Mouse (Mus musculus): ENCODE measurements around the gene Atp6v1g1. TPM values are rescaled to one million over a fixed set of nuclear protein-coding genes. Genes with fewer than 3 reads are reported as not detected.

The Atp6v1g1 gene
- polyA plus RNA-seq, 3 experiments from 2014 or later = 197 to 241 (median 218) TPM

DNA sequence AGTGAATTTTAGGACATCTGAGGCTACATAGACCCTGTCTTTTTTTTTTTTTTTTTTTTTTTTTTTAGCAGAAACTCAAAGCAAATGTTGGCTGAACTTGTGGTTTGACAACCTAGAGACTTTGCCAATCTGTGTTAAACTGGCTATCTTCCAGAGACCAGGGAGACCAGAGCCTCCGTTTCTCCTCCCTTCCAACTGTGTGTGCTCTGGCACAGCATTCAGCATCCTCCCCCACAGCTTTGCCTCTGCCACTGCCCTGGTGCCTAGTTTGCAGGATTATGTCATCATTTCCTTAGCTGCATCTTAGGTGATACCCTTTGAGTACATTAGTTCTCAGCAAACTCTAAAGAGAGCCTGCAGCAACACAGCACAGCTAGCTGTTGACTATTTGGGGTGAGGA, 3.2 kb downstream of the Atp6v1g1 start:
- no peak for ATAC-seq

DNA sequence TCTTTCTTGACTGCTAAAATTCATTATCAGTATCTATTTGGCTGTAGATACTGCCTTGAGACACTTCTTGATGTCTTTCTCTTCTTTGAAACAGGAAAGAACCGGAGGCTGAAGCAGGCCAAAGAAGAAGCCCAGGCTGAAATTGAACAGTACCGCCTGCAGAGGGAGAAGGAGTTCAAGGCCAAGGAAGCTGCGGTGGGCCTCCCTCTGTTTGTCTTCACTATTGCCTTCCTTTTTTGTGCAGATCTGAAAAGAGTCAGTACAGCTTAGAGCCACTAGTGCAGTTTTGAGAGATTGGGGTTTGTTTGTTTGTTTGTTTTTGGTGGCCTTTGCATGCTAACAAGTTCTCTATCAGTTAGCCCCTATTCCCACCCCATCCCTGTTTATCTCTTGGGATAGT, 3.9 kb downstream of the Atp6v1g1 start:
- ATAC-seq = no peak

DNA sequence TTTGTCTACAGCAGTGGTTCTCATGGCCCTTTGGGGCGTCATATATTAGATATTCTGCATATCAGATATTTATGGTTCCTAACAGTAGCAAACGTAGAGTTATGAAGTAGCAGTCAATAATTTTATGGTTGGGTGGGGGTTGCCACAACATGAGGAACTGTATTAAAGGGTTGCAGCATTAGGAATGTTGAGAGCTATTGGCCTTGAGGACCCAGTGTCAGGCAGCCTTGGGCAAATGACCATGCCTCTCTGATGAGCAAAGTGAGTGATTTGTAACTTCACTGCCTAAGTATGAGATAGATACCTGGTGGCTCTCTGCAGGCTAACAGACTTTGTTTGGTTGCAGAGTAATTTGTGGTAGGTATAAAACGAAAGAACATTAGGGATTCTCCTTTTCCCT, 6.3 kb downstream of the Atp6v1g1 start:
- no peak for ATAC-seq

DNA sequence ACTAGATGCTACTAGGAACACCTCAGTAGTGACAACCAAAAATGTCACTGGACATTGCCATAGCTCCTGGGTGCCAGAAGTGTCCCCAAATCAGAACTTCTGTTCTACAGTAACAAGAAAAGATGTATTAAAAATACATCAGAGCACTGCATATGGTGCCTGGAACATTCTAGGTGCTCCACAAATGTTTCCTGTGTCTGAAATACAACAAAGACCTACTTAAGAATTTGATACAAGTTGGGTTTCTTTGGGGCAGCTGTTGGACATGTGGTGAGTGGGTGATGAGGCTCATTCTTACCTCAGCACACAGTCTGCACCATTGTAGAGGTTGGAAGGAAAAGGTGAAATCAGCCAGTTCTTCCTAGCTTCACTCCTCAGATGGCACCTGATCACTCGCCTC, 8.3 kb downstream of the Atp6v1g1 start:
- ATAC-seq = no peak

DNA sequence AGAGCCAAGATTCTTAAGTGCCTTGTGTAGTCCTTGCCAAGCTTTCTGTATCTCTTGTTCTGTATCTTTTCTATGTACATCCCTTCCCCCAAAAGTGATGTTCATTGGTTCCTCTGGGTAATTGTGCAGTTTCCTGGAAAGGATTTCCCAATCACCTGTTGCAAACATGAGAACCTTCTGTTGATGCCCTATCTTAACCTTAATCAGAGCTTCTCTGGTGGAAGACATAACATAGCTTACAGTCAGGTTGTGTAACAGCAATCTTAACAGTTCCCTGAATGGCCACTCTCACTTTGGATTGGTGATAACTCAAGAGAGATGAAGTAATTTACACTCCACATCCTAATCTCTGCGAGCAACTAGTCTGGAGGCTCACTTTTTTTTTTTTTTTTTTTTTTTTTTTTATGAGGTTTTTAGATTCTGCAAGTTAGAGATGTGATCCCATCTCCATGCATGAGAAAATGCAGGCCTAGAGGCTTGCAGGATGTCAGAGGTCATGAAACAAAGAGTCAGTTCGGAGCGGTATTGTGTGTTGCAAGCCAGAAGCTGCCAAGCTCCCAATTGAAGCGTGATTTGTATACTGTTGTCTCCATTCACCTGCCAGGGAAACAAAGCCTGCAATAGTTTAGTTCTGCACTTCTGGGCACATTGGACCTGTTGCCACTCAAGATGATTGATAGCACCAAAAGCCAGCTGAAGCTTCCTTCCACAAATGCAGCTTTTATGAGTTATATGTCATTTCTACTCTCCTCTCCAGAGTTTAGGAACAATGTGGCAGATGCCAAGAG, 9.4 kb downstream of the Atp6v1g1 start:
- no peak for ATAC-seq

DNA sequence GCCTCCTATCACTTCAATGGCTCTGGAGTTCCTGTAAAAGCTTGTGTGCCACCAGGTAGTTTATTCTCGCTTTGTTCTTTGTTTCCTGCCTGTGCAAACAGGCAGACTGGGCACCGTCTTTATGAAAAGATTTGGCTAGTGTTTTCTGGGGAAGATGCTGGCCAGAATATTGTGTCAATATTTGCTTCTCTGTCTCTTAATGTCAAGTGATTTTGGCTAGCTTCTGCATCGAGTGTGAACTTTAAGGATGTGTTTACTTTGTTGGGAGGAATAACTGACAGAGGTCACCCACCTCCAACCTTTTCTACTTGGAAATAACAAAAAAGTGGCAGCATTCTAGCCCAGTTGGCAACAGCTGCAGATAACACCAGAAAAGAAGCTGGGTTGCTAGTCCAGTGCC, 10.0 kb downstream of the Atp6v1g1 start:
- no peak for ATAC-seq

DNA sequence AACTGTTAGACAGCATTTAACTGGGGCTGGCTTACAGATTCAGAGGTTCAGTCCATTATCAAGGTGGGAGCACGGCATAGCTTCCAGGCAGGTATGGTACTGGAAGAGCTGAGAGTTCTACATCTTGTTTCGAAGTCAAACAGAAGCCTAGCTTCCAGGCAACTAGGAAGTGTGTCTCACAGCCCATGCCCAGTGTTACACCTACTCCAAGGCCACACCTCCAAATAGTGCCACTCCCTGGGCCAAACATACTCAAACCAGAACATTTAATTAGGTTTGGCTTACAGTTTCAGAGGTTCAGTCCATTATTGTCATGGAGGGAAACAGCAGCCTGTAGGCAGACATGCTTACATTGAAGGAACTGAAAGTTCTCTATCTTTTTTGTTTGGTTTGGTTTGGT, 10.5 kb downstream of the Atp6v1g1 start:
- ATAC-seq = no peak

DNA sequence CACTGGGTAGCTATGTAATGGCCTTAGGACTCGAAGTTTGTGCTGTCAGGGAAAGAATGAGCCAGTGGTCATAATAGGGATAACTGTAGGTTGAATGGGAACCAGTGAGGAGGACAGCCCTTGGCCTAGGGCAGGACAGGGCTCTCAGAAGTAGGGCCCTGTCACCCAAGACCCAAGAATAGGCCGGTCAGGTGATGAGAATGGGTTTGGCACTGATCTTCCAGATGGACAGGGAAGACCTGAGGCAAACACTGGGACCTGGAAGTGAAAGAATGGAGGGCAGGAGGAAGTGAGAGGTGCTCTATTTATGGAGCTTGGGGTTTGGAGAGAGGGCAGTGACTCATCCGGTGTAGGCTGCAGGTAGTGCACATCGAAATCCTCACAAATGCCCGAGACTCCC, 12.1 kb downstream of the Atp6v1g1 start:
- no peak for ATAC-seq

DNA sequence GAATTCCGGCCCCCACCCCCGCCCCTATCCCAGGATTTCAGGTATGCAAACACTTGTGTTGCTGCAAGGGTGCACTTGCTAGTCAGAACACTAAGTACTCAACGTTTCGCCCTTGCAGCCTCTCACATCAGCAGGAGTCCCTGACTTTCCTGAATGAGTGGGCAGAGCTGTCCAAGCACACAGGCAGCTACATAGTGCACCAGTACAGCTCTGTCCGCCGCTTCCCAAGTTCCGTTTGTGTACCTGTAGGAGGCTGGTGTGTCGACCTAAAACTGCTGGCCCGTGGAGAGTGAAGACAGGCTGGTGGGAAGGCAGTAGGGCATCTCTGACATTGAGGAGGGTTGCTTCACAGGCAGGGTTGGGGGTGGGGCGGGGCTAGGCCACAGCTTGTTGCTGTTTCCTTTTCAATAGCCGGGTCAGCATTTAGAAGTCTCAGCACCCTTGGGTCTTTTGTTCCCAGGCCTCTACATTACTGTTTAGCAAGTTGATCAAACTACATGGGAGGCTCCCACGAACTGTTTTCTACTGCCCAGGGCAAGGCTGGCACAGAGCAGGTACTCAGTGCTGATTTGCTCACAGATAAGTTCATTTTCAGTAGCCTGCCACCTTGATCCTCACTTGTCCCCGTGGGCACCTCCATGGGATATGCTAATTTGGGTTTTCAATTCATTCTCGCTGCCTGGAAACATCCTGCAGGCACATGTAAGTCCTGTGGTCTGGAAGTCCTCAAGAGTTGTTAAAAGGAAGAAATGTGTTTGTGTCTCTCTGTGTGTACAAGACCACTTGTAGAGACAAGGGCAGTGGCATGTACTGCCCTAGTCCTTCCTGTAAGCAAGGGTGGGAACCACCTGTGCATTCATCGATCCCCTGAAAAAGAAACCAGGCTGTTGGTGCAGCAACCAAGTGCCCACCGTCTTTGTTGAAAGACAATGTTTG, 12.8 kb downstream of the Atp6v1g1 start:
- ATAC-seq = no peak

DNA sequence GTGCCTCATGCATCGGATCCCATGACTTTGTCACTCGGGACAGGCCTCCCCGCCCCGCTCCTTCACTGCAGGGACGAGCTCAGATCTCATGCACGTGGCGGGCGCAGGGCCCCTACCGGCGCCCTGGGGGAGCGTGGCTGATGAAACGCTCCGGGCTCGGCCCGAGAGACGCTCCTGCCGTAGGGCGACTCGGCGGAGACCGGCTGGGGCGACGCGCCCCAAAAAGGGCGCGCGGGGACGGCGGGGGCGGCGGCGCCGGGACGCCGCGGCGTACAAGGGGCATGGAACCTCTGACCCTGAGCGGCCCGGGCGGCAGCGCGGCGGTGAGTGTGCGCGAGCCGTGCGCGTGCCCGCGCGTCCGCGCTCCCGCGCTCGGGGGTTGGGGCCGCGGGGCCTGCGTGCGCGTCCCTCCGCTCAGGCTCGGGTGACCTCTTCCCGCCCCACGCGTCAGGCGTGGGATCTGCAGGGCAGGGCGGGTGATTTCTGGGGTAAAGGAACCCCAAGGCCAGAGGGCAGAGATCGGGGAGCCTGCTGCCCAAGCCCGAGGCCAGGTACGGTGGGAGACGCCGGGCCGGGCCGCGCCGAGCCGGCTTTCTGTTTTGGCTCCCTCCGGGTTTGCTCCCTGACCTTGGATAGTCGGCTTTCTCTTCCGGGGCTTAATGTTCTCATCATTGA, 14.0 kb downstream of the Atp6v1g1 start, which contains the start of gene Tmem268:
Gene Tmem268, plus strand, starts transcription at position 375 of the 675 bp plus-strand sequence.
- ATAC-seq = peak; percentile 65

DNA sequence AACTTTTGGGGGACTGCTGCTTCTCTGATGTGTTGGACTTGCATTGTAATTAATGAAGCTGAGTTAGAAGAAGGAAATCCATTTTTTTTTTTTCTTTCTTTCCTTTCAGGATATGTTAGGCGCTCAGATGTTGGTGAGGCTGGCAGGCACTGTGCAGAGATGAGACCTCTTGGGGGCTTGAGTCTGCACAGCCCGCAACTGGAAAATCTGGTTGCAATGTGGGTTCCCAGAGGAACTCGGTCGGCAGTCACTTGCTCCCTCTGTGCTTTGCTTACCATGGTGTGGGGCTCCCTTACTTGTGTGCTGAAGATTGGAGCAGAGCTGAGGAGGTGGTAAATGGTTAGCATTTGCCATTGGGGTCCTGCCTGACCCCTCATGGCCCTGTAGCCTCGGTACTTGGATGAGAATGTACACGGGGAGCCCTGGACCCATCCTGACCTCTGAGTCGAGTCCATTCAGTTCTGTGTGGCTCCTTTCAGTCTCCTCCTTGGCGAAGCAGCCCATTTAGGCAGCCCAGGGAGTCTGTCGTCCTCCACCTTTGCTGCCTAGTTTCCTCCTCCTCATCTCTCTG, 14.6 kb downstream of the Atp6v1g1 start:
- no peak for ATAC-seq

DNA sequence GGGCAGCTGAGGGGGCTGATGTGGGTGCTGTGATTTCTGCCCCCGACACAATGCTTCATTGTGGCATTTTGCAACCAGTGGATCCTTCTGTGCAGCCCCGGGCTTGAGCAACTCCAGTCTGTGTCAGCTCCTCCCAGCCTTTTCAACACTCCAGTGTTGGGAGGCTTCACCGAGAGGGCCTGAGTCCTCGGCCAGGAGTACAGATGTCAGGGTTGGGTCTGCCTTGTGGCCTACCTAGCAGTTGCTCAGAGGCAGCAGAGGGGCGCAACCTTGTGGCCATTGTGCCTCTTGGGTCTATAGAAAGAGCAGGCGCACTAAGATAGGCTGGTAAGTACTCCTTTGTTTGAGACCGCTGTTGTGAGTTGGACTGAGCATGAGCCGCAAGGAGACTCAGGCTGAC, 15.5 kb downstream of the Atp6v1g1 start:
- ATAC-seq = no peak

DNA sequence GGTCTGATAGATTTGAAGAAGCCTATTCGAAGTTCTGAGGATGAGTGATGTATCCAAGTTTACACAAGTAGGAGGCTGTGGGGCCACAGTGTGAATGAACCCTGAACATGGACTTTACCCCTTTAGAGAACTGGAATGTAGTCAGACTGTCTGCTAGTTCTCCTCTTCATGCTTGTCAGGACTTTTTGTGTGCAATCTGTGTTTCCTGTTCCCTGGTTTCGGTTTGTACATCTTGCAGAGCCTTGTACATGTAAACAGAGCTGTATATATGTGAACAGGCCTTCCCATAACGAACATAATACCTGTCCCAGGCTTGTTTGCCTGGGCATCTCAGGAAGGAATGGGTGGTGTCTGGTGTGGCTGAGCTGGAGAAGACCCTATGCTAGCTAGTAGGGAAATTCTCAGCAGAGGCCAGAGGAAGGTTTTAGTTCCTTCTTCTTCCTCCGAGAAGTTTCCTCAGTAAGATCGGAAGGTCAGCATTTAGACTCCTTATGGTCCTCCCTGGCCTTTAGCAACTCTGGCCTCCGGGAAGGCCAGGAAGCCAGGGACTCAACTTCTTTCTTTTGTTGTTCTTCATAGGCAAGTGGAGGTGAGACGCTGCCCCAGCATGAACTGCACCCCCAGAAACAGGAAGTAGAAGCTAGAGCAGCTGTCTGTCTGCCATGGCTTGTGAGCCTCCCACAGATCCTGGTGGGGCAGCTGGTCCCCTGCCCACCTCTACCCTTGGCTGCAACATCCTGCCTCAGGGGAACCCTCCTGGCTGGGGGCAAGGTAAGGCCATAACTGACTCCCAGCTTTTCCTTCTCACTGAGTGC, 17.5 kb downstream of the Atp6v1g1 start:
- peak; percentile 47 for ATAC-seq

DNA sequence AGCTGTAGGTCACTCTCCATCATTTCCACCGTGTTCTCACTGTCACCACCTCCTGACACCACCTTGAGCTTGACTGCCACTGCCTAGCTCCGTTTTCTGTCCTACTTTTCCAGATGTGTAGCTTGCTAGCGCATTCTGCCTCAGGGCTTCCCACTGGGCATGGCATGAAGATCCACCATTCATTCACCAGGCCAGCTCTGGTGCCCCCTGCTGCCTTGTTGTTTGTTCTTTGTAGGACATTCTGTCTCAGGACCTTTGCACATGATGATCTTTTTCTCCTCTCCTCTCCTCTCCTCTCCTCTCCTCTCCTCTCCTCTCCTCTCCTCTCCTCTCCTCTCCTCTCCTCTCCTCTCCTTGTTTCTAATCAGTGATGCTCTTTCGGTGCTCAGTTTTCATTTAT, 18.2 kb downstream of the Atp6v1g1 start:
- ATAC-seq = no peak

DNA sequence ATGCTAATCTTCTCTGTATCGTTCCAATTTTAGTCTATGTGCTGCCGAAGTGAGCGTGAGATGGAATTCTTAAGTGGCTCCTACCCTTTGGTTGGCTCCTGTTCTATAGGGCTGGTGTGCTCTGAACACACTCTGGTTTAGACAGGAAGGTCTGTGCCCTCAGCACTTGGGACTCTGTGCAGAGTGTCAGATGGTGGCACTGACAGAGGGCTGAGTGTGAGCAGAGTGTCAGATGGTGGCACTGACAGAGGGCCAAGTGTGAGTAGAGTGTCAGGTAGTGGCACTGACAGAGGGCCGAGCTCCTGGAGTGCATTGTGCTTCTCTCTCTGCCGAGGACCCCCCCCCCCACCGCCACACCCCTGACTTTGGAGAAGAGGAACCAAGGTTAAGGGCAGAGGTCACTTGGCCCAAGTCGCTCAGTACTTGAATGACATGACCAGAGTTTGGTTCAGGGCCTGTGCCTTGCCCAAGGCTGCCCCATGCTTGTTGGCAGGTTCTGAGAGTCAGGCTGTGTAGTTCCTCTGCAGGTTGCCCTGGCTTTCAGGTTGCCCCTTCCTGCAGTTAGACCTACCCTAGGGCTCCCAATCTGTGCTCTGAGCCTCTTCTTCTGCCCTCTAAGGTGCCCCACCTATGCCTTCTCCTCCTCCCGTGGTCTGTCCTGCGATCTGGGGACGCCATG, 23.3 kb downstream of the Atp6v1g1 start:
- ATAC-seq = no peak

DNA sequence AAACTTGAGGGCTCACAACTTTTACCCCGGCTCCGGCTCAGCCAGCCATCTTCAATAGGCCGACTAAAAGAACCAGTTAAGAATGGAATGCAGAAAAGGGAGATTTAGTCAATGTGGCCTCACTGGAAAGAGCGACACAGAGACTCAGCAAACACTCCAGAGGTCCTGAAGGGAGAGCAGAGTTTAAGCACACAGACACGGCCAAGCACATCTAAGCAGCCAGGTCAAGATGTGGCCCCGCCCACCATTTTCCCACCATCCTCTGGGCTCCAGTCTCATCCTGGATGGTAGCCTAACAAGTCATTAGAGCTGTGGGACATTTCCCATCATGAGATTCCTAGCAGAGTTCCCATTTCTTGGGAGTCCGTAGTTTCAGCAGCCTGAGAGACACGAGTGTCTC, 24.8 kb downstream of the Atp6v1g1 start:
- no peak for ATAC-seq

DNA sequence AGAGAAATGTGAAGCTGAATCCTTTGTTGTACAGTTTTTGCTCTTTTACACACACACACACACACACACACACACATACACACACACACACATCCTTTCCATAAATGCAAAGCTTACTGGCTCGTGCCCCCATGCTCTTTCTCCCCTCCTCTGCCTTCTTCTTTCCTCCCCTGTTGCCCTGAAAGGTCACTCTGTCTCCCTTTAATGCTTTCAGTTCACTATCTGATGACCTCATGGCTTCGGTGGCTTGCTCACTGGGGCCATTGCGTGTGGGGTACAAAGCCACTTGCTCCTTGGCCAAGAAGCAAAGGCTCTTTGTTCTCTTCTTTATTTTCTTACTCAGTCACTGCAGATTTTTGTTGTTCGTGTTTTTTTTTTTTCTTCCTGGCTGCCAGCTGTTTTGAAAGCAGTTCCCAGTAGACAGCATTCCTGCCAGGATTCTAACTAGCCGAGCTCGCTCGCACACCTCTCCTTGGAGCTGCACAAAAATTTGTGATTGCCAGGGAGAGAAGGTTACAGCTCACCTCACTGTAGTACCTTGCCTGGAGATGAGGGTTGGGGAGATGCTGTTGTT, 25.7 kb downstream of the Atp6v1g1 start:
- no peak for ATAC-seq

DNA sequence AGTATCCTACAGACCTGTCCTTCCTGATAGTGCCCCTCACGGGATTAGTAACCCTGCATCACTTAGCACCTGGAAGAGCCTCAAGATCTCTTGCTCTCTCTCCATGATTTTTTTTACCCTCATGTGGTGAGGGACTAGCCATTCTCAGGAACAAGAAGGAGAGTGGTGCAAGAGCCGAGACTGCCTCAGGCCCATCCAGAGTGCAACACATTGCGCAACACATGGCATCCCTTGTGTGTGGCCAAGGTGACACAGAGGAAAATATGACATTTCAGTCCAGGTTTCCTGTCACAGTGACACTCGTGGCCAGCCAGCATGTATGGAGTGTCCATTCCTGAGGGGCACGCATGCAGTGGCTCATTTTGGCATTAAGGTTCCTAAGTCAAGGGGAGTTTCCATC, 28.0 kb downstream of the Atp6v1g1 start:
- no peak for ATAC-seq

DNA sequence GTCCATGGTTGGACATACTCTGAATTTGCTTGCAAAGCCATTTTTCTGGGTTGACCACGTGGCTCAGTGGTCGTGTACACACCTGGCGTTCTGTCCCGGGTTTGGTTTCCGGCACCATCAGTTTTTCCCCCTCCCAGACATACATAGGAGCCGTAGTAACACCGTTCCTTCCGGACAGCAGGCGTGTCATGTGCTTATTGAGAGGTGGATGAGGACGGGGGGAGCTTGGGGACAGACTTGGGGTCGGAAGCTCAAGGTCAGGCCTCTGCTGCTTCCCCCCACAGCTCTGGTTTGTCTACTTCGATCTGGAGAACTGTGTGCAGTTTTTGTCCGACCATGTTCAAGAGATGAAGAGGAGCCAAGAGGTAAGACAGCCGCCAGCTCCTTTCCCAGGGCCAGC, 35.1 kb downstream of the Atp6v1g1 start:
- ATAC-seq = no peak

DNA sequence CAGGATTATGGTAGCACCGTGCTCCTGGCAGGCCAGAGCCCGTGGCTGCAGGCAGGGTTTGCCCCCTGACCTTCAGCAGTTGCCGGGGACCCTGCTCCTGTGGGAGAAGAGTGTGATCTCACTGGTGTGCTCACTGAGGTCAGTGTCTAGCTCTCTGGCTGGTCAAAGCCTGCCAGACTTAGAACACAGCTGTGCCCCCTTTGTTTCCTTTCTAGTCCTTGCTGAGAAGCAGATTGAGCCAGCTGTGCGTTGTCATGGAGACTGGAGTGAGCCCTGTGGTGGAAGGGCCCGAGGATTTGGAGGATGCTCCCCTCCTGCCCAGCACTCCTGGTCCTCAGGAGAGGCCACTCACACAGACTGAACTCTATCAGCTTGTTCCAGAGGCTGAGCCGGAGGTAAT, 35.5 kb downstream of the Atp6v1g1 start:
- ATAC-seq = no peak

DNA sequence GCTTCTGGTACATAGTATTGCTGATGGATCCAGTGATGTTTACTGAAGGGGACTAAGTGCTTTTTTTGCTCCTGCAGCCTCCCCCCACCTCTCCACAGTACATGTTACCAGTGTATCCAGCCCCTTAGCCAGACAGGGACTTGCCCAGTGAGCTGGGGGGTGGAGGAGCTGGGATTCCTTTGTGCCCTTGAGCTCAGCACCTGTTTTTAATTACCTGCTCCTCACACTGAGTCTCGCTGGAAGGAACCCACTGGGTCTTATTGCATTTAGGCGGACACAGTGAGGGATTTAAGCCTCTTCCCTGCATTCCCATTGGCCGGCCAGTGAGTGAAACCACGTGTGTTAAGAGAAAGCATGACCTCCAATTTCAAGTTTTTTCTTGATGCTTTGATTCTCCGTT, 38.0 kb downstream of the Atp6v1g1 start:
- ATAC-seq = no peak

All from inflammation-experienced regulatory T-cells, adult 6 months (primary cell).